Mouse (Mus musculus) R1 (cell line): ENCODE data around the gene Stau1.

Experiments
- DNase-seq: peaks from one replicate; pipeline ENCODE4 v3.0.0-alpha.2; 2018; ENCODE audit warnings: low read depth, low spot score

Gene Stau1

DNA sequence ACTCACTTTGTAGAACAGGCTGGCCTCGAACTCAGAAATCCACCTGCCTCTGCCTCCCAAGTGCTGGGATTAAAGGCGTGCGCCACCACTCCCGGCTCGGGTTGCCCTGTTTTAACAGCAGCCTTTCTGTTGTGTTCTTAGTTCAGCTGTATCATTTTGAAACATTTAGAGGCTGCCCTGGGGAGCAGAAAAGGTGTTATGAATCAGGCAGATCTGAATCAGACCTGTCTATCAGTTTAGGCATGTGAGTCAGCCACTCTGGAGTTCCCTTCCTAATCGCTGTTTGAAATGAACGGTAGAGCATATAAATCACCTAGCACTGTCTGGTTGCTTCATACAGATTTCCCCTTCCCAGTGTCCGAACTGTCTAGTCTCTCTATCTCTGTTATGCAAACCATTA lies 85.6 kb downstream of the Stau1 start:
- no peak for DNase-seq

DNA sequence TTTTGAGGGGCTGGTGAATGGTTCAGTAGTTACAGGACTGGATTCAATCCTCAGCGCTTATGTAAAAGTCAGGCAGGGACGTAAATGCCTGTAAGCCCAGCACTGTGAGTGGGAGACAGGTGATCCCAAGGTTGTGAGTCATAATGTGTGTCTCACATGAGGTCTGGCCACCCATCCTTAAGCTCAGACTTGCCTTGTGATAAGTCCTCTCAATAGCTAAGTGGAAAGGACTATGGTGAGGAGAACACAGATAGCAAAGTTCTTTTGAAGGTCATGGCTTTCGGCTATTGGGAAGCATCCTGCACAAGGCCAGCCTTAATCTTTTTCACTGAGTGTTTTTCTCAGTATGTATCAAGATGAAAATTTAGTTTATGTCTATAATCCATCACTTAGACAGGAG lies 86.4 kb downstream of the Stau1 start:
- DNase-seq: no peak

DNA sequence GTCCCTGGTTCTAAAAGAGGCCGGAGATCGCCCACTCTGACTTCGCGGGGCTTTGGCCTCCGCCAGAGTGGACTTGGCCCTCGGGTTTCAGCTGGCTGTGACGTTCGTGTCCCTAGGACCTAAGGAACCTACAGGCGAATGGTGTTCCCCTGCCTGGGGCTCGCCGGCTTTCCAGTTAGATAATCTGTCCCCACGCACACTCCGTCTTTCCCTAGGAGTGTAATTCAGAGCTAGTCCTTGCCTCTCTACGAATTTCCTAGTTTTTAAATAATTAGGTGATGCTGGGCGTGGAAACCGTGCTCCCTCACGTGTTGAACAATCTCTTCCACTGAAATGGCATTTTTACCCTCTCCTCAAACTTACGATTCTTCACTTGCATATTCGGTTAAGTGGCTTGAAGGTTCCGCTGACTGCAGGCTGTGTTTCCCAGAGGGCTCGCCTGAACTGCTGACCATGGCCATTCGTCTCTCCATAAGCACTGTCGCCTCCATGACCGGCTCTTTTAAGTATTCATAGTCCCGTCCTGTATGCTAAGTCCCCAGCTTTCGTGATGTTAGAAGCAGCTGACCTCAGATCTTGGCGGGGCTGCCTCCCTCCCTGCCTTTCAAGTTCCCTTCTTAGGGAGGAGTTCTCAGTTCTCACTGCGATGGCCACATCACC lies 89.4 kb downstream of the Stau1 start:
- peak; percentile 48 for DNase-seq

DNA sequence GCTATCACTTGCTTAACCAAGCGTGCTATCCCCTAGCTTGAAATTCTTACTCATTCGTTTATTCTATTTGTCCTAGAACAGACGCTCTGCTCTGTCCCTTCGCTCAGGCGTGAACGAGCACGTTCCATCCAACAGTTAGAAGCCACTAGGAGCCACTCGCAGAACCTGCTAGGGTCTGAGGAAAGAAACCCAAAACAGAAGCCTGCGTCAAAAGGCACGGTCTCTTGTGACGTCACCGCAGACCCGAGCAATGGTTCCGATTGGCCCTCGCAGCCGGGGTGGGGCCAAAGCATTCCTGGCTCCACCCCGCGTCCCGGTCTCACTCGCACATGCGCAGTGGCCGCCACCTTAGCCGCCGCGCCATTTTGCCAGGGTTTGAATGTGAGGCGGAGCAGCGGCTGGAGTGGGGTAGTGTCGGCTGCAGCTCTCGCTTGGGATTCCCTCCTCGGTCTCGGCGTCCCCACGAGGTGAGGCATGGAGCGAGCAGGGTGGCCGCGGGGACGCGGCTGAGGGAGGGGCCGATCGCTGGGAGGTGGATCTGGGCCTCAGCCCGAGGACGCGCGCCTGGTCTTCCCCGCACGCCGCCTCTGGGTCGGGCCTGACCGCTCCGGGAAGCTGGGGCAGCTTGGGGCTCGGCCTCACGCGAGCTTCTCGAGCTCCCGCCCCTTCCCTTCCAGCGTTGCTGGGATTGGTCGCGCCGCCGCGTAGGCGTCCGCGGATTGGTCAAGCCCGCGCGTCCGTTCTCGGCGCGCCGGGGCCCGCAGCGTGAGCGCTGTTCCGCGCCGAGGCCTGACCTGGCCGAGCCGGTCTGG lies 90.2 kb downstream of the Stau1 start, which contains the start of gene Cse1l:
Cse1l (plus strand) TSS at position 330 of the 812 bp plus-strand sequence.
- DNase-seq: peak; percentile 97

DNA sequence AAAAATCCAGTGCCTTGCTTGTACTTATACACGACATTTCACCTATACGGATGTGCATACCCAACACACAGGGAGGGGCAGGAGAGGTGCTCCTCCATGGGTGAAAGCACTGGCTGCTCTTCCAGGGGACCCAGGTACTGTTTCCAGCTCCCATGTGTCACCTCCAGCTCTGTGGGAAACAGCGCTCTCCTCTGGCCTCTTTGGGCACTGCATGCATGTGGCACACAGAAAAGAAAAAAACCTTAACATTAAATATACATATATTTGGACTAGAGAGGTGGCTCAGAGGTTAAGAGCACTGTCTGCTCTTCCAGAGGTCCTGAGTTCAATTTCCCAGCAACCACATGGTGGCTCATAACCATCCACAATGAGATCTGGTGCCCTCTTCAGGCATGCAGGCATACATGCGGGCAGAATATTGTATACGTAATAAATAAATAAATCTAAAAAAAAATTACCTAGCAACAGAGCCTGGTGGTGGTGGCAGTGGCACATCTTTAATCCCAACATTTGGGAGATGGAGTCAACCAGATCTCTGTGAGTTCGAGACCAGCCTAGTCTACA lies 92.3 kb downstream of the Stau1 start:
- peak; percentile 69 for DNase-seq

DNA sequence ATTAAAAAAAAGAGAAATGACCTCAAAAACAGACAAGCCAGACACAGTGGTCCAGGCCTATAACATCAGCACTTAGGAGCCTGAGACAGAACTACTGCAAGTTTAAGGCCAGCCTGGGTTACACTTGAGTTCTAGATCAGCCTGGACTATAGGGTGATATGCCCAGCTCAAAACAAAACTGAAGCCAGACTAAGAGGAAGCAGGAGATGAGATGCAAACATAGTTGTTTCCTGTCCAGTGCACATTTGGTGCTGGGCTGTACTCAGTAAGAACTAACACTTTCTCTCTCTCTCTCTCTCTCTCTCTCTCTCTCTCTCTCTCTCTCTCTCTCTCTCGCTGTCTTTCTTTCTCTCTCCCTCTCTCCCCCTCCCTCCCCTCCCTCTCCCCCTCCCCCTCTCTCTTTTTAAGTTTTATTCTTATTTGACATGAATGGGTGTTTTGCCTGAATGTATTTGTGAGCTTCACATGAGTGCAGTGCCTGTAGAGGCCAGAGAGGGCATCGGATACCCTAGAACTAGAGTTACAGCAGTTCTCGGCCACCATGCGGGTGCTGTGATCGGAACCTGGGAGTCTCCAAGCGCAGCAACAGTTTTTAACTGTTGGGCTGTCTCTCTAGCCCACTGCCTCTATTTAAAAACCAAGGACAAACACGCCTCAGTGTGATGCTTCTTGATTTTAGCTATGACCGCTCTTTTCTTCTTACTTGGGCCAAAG lies 95.2 kb downstream of the Stau1 start:
- DNase-seq: peak; percentile 60

DNA sequence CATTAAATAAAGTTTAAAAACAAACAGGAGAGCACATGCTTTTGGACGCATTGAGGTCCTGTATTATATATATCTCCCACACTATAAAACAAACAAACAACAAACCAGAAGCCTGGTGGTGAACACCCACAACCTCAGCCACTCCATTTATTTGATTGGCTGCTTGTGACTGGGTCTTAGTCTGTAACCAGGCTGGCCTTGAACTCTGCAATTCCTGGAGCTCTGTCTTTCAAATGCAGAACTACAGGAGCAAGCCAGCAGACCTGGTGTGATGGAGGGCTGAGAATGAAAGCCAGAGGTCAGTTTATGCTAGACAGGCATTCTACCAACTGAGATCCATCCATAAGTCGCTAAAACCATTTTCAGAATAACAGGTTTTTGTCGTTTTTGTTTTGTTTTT lies 96.4 kb downstream of the Stau1 start:
- peak; percentile 56 for DNase-seq

DNA sequence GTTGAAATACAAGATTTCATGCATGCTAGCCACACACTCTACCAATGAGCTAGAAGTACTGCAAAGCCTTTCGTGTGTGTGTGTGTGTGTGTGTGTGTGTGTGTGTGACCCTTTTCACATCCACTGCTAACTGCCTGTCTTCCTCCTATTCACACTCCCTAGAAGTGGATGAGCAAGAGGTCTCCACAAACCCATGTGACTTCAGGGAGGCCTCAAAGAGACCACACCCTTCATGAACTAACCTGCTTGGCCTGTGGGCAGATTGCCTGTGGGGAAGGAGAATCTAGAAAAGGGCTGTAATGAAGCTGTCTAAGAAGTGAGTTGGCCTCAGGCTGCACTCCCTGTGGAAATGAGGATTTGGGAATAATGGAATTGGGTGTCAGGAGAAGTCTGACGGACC lies 96.9 kb downstream of the Stau1 start:
- DNase-seq: no peak
